Mouse (Mus musculus) embryonic fibroblast, embryonic 13.5 days (primary cell): ENCODE results near the gene Telo2.

Experiments used
- CTCF ChIP-seq: IDR thresholded peaks from 2 replicates; pipeline ENCODE4 v1.5.1; 2011; ENCODE audit warnings: mild to moderate bottlenecking, control low read depth, low read length, moderate library complexity, borderline replicate concordance; ENCODE audit not compliant: insufficient read depth
- POLR2A ChIP-seq: IDR thresholded peaks from 2 replicates; pipeline ENCODE4 v1.6.1; 2011; ENCODE audit warnings: low read depth, mild to moderate bottlenecking, control low read depth, low read length, moderate library complexity

DNA sequence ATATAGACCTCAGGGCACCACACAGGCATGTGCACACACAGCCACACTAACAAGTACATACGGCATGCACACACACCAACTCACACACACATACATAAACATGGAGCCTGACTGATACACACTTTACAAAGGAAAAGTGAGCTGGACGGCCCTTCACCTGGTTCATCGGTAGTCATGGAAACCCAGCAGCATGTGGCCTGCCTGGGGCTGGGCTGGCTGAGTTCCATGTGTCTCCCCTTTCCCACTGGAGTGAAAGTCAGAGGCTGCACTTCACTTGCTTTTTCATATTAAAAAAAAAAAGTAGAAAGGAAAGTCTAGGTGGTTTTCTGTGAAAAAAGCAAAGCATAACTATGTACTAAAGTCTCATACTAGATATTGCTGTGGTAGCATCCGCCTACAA is 52.5 kb downstream of the Telo2 start:
- no peak for TF ChIP-seq CTCF
- TF ChIP-seq POLR2A, result no peak
